Mouse (Mus musculus) gastrocnemius, postnatal 4 days (tissue): ENCODE data around the gene Higd1b. TPM values are rescaled to one million over a fixed set of nuclear protein-coding genes. Genes with fewer than 3 reads are reported as not detected.
A peak's percentile ranks its signal among the peaks of the same experiment; 100 is the strongest.

Source experiments
- DNase-seq, 2 experiments: peaks; one replicate each; pipeline ENCODE4 v3.0.0; 2021 to 2022; ENCODE audit warnings: low spot score in 2 of 2, mixed read lengths in 2 of 2
- total RNA-seq, 2 experiments: library from RNA; stranded (reverse); gene quantifications; 2 replicates each; pipeline ENCODE4 v1.2.3; 2021

Gene Higd1b
- total RNA-seq, 2 experiments from 2014 or later, result 3.3 to 4.9 TPM

DNA sequence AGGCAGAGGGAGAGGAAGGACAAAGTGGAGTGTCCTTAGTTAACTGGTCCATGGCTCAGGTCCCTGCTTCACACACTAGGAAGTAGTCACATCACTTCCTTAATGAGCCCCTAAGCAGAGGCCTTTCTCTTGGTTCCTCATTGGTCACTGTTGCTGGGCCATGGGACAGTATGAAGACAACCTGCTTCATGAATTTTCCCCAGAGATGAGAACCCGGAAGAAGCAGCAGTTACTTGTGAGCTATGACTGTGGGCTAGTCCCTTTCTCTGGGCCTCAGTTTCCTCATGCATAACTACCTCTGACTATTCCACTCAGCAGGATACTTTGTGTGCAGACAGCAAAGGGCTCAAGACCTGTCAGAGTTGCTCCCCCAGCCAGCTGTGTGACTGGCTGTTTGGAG is 1.7 kb downstream of the Higd1b start:
- no peak for DNase-seq

- no peak for DNase-seq
Measured at GRCm38 (mm10) chr11:102838126-102838525, 2.5 kb downstream of the Higd1b start.

- no peak for DNase-seq
Measured at GRCm38 (mm10) chr11:102838616-102839150, 3.0 kb downstream of the Higd1b start.

GRCm38 (mm10) chr11:102845926-102846325 is 10.3 kb downstream of the Higd1b start:
- DNase-seq, result no peak

DNA sequence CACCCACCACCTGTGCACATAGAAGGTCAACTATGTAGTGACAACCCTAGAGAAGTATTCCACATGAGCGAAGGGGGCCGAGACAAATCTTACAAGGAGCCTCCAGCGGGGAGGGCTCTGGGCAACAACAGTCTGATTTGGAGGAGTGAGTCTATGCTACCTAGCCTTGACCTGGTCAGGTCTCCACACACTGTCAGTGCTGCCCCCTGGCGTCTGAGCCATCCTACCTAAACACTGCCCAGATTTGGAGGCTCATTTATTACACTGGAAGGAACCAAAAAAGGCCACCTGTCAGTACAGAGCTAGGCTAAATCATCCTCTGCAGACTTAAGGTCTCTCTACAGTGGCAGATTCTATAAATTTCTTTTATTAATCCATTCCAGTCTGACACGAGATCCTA is 16.2 kb downstream of the Higd1b start:
- peak in 1 of 2 experiments; percentile 64 for DNase-seq

DNA sequence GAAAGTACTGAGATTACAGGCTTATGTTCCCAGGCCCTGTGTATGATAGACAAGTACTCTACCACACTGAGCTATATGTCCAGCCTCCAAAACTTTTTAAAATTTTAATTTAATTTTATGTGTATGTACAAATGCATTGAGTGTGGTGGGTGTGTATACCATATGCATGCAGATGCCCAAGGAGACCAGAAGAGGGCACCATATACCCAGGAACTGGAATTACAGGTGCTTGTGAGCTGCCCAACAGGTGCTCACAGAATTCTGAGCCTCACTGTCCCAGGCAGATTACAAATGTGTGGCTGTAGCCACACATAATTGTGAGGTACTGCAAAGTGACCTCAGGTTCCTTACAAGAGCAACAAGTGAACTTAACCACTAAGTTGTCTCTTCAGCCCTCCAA is 18.1 kb downstream of the Higd1b start:
- DNase-seq, result no peak

- DNase-seq, result no peak
Measured at GRCm38 (mm10) chr11:102855941-102856340, 20.3 kb downstream of the Higd1b start.

DNA sequence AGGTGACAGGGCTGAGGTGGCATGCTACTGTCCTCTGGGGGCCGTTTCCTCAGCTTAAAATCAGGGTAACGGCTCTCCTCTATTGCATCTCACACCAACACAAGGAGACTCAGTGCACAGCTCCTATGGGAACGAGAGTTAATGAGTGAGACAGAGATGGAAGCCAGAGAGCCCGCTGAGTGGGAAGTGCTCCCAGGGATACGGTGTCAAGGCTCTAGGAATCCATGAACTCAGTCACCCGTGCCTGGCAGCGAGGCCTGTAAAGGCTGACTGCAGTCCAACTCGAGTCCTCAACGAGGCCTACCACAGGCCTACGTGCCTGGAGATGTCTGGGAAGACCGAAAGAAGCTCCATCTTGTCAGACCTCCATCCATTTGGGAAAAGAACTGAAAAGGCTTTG is 23.3 kb downstream of the Higd1b start:
- no peak for DNase-seq

DNA sequence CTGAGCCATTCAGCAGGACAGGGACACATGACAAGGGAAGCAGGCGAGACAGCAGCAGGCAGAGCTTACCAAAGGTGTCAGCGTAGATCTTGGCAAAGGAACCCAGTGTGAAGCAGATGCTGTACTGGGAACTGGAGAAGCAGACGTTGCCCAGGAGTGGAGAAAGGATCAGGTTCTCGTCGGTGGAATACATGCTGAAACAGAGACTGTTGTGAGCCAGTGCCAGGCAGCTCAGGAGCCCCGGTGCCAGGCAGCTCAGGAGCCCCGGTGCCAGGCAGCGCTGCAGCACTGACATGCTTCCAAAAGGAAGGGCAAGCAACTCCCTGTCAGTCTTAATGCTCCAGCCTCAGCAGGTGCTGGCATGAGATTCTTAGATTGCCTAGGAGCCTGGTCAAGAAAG is 24.3 kb downstream of the Higd1b start:
- no peak for DNase-seq

GRCm38 (mm10) chr11:102864272-102864671 is 28.6 kb downstream of the Higd1b start:
- DNase-seq, result peak in 1 of 2 experiments; percentile 69

- DNase-seq, result no peak
Measured at GRCm38 (mm10) chr11:102874801-102875334, 39.2 kb downstream of the Higd1b start.

- DNase-seq, result no peak
Measured at GRCm38 (mm10) chr11:102879558-102879957, 43.9 kb downstream of the Higd1b start.

GRCm38 (mm10) chr11:102880585-102881313 is 45.1 kb downstream of the Higd1b start, which contains the start of the genes Eftud2 and Ccdc103:
Gene Eftud2, minus strand, starts transcription at chr11:102880985.
Gene Ccdc103, plus strand, starts transcription at chr11:102881204.
- peak; percentile 84 to 92 for DNase-seq

GRCm38 (mm10) chr11:102881314-102882198 is 45.9 kb downstream of the Higd1b start:
- no peak for DNase-seq

GRCm38 (mm10) chr11:102884616-102885219 is 49.1 kb downstream of the Higd1b start, which contains the start of gene Fam187a:
Gene Fam187a, plus strand, starts transcription at chr11:102885169.
- no peak for DNase-seq

DNA sequence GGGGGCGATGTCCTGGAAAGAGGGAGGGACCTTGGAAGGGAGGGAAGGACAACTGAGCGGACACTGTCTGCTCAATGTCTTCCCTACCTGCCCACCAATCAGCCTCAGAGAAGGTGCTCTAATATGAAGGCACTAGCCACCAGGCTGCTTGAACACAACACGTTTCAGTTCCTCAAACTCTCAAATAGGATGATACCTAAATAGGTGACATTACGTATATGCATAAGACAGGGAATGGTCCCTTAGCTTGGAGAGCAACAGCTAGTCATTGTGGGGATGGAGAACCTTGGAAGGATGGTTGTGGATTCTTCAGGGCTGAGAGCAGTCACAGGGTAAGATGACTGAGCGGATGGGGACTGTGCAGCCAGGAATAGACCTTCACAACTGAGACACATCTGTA is 51.8 kb downstream of the Higd1b start:
- DNase-seq, result no peak

Other genes with a start within 250 kb of the Higd1b start
- 10 to 100 TPM; 23.0 to 24.4 TPM for gene Fzd2, start 231.5 kb upstream of the Higd1b start, total RNA-seq
- under 1 TPM; 0.10 to 0.18 TPM for gene Meioc, start 172.1 kb upstream of the Higd1b start, total RNA-seq
- gene Ccdc43, start 138.1 kb upstream of the Higd1b start, total RNA-seq, result 10 to 100 TPM; 75.7 to 84.0 TPM
- gene Adam11, start 74.4 kb upstream of the Higd1b start, total RNA-seq, result 1 to 10 TPM; 2.5 to 2.6 TPM
- gene Gjc1, start 16.1 kb upstream of the Higd1b start, total RNA-seq, result 10 to 100 TPM; 39.4 to 41.0 TPM
- gene Eftud2, start 45.1 kb downstream of the Higd1b start, total RNA-seq, result 10 to 100 TPM; 66.4 to 69.7 TPM
- gene Ccdc103, start 45.4 kb downstream of the Higd1b start, total RNA-seq, result not detected
- not detected for gene Fam187a, start 49.3 kb downstream of the Higd1b start, total RNA-seq
- gene Gfap, start 65.1 kb downstream of the Higd1b start, total RNA-seq, result under 1 TPM in 1 of 2 experiments, not detected in 1; 0.26 TPM
- gene Kif18b, start 89.3 kb downstream of the Higd1b start, total RNA-seq, result 10 to 100 TPM in 1 of 2 experiments, 1 to 10 TPM in 1; 9.5 to 10.5 TPM
- 1 to 10 TPM; 1.3 to 1.5 TPM for gene C1ql1, start 110.8 kb downstream of the Higd1b start, total RNA-seq
- 10 to 100 TPM; 55.9 to 59.3 TPM for gene Nmt1, start 192.3 kb downstream of the Higd1b start, total RNA-seq
- 10 to 100 TPM; 69.0 to 73.1 TPM for gene Dcakd, start 192.5 kb downstream of the Higd1b start, total RNA-seq